Mouse (Mus musculus) mature B cell (primary cell): Measurements from ENCODE around the gene Kif5a.
"Not testable (repeated sequence)": the region's sequence is repeated elsewhere in the genome, so short reads cannot be mapped to it uniquely, and the experiment has no call there.

ENCODE experiments used
- in situ Hi-C: fragments of 300-500 bp; cut with MboI; formaldehyde crosslinking; loops from 2 replicates; pipeline ENCODE4 v1.14.3; 2019

Kif5a gene

GRCm38 (mm10) chr10:127262548-127263398 lies at the start of gene Kif5a:
Gene Kif5a (minus strand): TSS chr10:127263348.
- in situ Hi-C loops, result no loop called here

DNA sequence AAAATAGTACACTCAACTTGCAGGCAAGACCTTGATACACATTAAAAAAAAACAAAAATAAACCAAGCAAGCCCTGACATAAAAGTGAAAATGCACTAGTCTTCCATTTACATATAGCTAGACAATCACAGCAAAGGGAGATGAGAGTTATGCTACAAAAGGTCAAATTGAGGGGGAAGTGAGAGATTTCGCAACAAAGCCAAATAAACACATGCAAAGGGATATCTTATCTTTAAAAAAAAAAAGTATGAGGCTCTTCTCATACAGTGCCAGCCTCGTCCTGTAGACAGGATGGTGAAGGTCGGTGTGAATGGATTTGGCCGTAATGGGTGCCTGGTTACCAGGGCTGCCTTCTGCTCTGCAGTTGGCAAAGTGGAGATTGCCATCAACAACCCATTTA lies 49.7 kb upstream of the Kif5a start:
- in situ Hi-C loops, result no loop called here

DNA sequence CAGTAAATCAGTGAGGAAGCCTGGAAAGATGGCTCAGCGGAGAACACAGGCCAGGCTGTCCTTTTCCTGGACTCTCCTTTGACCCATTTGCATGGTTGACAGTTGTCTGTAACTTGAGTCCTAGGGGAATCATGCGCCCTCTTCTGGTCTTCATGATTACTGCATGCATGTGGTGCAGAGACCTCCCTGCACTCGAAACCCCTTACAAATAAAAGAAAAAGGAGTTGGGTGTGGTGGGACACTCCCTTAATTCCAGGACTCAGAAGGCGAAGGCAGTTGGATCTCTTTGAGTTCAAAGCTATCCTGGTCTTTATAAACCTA lies 49.2 kb upstream of the Kif5a start:
- in situ Hi-C loops, result no loop called here

DNA sequence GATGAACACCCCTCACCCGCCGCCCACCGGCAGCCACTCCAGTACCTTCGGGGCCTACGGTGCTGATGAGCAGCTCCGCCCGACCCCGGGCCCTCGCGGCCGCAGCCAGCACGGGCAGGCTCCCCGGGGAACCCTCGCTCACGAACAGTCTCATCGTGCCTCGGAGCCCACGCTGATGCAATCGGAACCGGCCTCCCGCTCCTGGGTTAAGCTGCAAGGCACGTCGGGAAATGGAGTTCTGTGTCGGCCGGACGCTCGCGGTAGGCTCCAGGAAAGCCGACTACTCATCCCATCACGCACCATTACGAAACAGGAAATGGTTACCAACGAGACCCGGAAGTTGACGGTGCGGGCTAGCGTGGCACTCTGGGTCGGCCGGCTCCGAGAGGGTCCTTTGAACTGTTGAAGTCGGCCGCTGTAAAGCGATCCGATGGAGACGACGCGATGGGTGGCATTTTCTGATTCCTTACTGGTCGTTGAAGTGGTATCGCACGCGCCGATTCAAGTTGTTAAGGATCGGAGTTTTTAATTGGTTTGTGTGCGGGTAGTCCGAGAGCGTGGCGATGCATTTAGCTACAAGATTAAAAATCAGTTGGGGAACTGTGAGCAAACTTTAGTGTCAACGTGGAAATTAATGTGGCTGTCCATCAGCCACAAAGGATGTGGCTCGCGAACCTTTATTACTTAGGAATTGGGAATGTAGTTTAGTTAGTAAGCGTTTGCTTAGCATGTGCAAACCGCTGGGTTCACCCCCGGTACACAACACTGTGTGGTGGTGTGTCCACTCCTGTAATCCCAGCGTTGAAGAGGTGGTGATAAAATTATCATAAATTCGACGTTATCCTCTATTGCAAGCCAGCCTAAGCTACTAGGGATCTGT lies 48.6 kb upstream of the Kif5a start, which contains the start of gene Mars:
Gene Mars, minus strand, starts transcription at position 311 of the 880 bp plus-strand sequence.
- in situ Hi-C loops, result no loop called here

GRCm38 (mm10) chr10:127310523-127311475 lies 47.7 kb upstream of the Kif5a start:
- in situ Hi-C loops, result no loop called here

GRCm38 (mm10) chr10:127309167-127309566 lies 46.0 kb upstream of the Kif5a start:
- in situ Hi-C loops, result not testable (repeated sequence)

DNA sequence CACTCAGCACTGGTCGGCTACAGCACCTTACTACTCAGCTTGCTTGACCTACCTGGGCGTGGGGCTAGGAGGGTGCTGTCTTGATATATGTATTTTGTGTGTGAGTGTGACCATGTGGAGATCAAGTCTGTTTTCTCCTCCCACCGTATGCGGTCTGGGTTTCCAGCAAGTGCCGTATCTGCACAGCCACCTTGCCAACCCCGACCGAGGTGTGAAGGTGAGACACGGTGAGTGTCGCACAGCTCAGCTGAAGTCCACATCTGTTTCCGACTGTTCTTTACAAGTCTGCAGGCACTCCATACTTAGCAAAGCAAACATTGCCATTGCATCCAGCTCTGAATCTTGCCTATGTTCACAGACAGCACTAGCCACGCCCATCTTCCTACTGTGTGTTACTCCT lies 40.0 kb upstream of the Kif5a start:
- in situ Hi-C loops, result no loop called here

DNA sequence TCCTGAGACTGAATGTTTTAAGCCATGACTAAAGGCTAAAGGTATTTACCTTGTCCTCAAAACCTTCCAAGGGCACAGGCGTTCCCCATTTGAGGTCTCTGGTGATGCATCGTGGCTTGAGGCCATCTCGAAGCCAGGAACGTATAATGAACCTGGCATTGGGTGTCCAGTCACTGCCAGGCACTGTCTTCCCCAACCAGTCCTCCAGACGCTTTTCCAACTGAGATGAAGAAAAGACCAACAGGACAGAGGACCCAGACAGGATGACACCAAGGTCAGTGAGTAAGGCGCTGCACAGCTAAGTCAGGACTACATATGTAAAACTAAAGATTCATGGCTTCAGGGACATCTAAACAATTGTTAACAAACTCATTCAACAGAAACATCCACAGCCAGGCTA lies 37.2 kb upstream of the Kif5a start:
- in situ Hi-C loops, result no loop called here

DNA sequence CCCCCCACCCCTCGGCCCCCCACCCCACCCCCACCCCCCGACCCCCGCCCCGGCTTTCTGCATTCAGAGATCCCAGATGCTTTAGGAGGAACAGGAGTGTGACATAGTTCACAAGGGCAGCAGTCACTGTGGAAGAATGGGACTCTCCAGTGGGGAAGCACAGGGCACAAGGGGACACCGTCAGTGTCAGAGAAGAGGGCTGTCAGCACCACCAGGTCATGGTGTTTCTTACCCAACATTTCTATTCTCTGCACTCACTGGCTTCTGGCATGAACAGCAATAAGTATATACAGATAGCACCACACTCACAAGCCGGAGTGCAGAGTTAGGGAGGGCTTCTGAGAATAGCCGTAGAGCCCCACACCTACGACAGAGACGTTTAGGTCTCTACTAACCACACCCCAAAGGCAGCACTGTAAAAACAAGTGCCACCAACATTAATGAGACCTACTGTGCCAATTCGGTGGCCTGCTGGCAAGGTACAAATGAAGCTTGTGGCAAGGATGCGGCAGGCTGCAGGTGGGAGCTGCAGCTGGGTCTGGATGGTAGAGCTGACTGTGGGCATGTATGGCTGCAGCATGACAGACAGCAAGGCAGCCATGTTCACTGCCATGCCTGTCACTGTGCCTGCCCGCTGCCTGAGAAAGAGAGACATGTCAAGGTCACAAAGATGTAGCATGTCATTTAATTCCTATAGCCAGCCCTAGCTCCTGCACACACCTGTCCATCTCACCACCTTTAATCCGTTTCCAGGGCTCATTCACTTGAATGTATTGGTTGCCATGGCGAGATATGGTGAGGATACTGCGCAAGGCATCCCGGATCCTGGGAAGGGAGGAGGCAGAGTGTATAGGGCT lies 34.1 kb upstream of the Kif5a start:
- in situ Hi-C loops, result no loop called here

DNA sequence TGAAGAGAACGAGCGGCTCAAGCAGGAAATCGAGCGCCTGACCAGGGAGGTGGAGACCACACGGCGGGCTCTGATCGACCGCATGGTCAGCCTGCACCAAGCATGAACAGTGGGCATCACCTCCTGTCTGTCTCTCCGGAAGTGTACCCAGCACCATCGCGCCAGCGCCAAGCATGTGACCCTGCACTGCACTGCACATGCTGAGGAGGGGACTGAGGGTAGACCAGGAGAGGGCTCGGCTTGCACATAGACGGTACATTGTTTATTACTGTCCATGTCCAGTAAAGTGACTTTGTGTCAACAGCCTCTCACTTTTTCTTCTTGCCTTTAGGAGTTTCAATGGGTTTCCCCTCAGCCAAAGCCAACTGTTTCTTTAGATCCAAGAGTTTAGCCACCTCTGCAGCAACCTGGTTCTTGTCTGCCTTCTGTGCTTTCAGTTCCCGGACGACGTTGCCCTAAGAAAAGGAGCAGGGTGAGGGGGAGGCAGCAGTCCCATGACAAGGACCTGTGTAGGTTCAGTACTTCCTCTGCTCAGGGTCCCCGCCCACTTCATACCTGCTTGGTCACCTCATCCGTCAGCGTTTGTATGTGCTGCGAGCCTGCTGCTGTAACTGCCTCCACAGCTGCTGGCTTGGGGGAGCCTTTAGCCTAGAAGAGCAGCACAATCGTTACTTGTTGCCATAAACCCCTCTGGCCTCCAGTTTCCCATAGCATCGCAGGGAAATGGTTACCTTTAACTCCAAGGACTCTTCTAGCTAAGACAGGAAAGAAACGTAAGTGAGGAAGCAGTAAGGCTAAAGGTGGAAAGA lies 33.0 kb upstream of the Kif5a start:
- in situ Hi-C loops, result no loop called here

GRCm38 (mm10) chr10:127294895-127295510 lies 31.9 kb upstream of the Kif5a start:
- in situ Hi-C loops, result no loop called here

DNA sequence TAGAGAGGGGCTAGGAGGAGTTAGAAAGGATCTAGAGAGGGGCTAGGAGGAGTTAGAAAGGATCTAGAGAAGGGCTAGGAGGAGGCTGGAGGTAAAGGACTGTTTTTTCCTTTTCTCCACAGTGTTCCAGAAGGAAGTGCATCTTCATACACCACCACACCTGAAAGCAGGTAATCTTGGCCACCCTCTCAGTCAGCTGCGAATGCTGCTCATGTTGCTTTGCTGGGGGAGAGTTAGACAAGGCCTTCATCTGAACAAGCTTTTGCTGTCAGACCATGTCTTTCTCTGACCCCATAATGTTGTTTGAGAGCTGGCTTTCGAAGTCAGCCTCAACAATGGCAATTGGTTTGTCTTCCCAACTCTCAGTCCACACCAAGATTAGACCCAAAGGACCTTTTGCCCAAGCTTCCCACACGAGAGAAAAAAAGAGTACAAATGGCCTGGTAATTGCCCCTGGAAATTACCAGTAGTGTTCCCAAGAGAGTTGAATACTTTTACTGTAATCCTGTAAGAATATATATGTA lies 30.5 kb upstream of the Kif5a start:
- in situ Hi-C loops, result no loop called here

- in situ Hi-C loops, result no loop called here
Measured at GRCm38 (mm10) chr10:127292987-127293538, 29.9 kb upstream of the Kif5a start.

DNA sequence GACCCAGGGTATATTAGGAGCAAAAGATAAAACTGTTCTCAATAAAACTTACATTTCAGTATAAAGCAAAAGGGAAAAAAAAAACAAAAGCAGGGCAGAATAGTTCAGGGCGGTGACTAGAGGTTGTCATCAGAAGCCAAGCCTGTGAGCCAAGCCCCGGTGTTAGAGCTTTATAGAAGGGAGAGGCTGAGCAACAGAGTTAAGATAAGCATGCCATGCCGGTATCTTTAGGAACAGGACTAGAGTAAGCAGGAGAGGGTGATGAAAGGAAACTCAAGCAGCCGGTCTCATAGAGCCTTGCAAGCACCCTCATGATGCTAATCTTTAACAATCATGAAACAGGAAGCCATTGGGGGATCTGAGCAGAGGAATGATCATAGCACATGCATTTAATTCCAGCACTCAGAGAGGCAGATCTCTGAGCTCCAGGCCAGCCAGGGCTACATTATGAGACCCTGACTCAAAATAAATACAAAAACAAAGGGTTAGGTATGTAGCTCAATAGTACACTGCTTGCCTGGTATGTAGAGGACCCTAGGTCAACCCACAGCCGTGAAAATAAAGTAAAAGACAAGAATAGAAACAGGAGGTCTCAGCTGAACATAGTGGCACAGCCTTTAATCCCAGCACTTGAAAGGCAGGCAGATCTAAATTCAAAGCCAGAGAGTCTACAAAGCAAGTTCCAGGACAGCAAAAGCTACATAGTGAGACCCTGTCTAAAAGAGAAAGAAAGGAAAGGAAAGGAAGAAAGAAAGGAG lies 28.9 kb upstream of the Kif5a start:
- in situ Hi-C loops, result no loop called here

GRCm38 (mm10) chr10:127290930-127291880 lies 28.1 kb upstream of the Kif5a start:
- in situ Hi-C loops, result no loop called here

DNA sequence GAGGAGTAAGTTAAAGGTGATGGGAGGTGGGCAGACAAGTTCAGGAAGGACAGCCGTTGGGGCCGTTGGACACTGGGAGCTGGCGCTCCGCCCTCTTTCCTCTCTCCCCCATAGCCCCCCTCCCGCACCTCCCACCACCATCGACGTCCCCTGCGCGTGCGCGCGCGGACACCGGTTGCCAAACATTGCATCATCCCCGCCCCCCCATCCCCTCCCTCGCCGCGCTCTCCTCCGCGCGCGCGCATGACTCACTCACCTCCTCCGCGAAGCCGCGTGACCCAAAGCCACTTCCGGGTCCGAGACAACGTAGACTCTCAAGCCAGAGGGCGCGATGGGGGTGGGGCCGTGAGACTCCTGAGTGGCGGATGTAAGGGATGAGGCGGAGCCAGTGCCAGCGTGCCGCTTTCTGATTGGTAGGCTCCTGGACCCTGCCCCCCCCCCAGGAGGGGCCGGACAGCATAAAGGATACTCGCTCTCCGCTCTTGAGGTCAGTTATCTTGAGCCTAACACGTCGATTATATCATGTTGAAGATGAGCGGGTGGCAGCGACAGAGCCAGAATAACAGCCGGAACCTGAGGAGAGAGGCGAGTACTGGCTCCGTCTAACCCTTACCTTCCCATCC lies 27.3 kb upstream of the Kif5a start:
- in situ Hi-C loops, result no loop called here
